Mouse (Mus musculus): Measurements from ENCODE around the gene Ccdc97. TPM values are rescaled to one million over a fixed set of nuclear protein-coding genes. Genes with fewer than 3 reads are reported as not detected.
A peak's percentile ranks its signal among the peaks of the same experiment; 100 is the strongest.

Ccdc97 gene
- polyA plus RNA-seq, 1 experiment from 2014 or later: 33.8 TPM

DNA sequence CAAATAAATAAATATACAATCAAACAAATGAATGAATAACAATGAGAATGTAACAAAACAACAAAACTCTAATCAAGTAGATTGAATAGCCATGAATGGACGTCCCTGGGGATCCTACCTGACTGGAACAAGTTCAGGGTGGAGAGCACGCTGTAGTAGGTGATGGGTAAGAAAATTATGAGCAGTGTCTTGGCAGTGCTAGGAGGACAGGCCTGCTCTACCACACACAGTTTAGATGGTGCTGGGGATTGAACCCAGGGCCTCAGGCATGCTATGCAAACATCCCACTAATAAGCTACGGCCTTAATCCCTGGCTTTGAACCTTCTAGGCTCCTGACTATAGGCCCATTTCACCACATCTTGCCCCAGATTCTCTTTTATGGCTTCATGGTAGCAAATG, 1.4 kb downstream of the Ccdc97 start:
- WGBS: 92% methylated on average over 3 of the region's 3 CpGs
- Histone ChIP-seq H3K27ac (no peak overlapping the region), H3K9ac (0 out of 2 replicates have a peak overlapping the region, but pooled peaks have one; percentile 75), H3K4me3 (0 out of 2 replicates have a peak overlapping the region, but pooled peaks have one; percentile 9), H3K27me3 (no peaks in the 10 kb centered on the region), H3K4me2 (peak overlapping the region; percentile 94), H3K9me3 (no peaks in the 10 kb centered on the region), H3K36me3 (peaks cover 64% of the 10 kb centered on the region), H3K4me1 (replicated peaks) (peaks cover 18% of the 10 kb centered on the region)
- ATAC-seq (ENCODE audit: low FRiP score): no peak

DNA sequence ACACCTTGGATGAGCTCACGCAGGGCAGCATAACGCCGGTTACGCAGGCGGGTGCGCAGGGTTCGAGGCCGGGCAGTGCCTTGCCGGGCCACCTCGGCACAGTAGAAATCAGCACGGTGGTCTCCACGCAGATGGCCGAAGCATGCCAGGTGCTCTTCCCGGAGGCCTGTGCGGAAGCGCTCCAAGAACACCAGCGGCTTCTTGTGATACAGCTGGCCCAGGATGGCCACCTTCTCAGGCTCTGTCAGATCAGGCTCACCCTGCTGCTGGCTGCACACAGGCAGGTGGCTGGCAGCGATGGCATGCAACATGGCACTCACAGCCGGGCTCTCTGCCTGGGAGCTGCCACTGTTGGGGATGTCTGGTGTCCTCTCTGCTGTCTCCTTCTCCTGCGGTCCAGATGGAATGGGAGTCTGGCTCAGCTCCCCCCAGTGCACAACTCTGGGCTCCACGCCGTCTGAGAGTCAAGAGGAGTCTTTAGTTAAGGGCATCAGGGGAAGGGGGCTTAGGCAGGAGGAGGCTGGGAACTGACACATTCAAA, 3.1 kb downstream of the Ccdc97 start:
- no peaks in the 10 kb centered on the region for H3K27me3 ChIP-seq
- H3K9ac ChIP-seq: no peak overlapping the region
- H3K9me3 ChIP-seq: no peaks in the 10 kb centered on the region
- H3K36me3 ChIP-seq: peaks cover 57% of the 10 kb centered on the region
- H3K27ac ChIP-seq: no peak overlapping the region
- H3K4me2 ChIP-seq: no peak overlapping the region
- WGBS: 96% methylated on average over 22 of the region's 22 CpGs
- peaks cover 34% of the 10 kb centered on the region for H3K4me1 ChIP-seq (replicated peaks)
- ATAC-seq (ENCODE audit: low FRiP score): no peak
- H3K4me3 ChIP-seq: no peak overlapping the region

DNA sequence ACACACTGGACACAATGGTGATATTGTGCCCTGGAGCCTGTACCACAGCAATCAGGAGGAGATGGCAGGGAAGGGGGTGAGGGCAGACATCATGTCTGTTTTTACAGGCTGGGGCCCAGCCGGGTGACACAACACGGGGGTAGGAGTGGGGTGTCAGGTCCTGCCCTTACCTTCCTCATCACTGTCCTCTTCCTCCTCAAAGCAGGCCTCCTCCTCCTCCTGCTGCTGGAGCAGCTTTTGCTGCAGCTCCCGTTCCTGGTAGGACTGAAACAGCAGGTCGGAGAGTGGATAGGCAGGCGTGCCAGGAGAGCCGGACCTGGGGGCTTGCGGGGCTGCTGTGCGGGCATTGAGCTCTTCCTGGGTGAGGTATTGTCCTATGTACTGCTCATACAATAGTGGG, 4.3 kb downstream of the Ccdc97 start:
- Histone ChIP-seq H3K4me3 (no peak overlapping the region), H3K9ac (no peak overlapping the region), H3K4me2 (no peak overlapping the region), H3K4me1 (replicated peaks) (peaks cover 43% of the 10 kb centered on the region), H3K27ac (no peak overlapping the region), H3K27me3 (no peaks in the 10 kb centered on the region), H3K9me3 (no peaks in the 10 kb centered on the region), H3K36me3 (peaks cover 52% of the 10 kb centered on the region)
- WGBS: 97% methylated on average over 8 of the region's 8 CpGs
- ATAC-seq (ENCODE audit: low FRiP score): no peak

DNA sequence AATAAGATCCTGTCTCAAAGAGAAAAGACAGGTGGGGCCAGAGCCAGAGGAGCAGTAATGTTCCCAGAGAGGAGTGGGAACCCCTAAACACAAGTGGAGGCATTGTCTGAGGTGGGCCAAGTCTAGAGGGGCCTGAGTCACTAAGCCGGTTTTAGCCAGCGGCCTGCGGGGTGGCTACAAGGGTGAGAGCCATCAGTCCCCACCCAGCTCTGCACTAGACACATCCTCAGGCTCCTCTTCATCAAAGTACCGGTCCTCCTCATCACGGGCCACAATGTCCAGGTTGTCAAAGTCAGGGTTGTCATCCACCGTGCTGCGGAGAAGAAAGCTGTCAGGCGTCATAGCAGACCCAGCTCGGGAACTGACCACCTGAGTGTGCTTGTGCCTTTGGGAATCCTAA, 6.1 kb downstream of the Ccdc97 start:
- Histone ChIP-seq H3K4me3 (no peak overlapping the region), H3K4me2 (no peak overlapping the region), H3K27ac (no peak overlapping the region), H3K9ac (no peak overlapping the region), H3K9me3 (no peaks in the 10 kb centered on the region), H3K27me3 (no peaks in the 10 kb centered on the region), H3K4me1 (replicated peaks) (peaks cover 32% of the 10 kb centered on the region), H3K36me3 (peaks cover 52% of the 10 kb centered on the region)
- 92% methylated on average over 9 of the region's 9 CpGs for WGBS
- no peak for ATAC-seq (ENCODE audit: low FRiP score)

DNA sequence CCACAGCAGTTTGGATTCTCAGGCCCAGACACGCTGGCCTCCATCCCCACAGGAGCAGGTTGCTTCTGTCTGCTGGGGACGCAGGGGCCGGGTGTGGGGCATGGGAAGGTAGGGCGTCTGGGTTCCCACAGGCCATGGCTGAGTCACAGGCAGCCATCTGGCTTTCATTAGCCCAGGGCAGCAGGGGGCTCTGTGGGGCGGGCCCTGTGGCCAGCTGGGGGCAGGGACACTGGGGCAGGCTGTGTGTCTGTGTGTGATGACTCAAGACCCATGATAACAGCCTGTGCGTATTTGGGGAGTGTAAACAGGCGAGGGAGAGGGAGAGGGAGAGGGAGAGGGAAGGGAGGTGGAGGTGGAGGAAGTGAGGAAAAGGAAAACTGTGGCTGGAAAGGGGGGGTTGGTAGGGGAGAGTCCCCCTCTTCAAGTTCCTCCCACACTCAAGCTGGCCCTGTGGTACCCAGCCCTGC, 7.1 kb downstream of the Ccdc97 start:
- no peak for ATAC-seq (ENCODE audit: low FRiP score)
- Histone ChIP-seq H3K9ac (no peak overlapping the region), H3K36me3 (peaks cover 49% of the 10 kb centered on the region), H3K9me3 (no peaks in the 10 kb centered on the region), H3K27ac (peak overlapping the region; percentile 30; the same call in 1 of the 2 replicates), H3K27me3 (no peaks in the 10 kb centered on the region), H3K4me2 (no peak overlapping the region), H3K4me1 (replicated peaks) (peaks cover 28% of the 10 kb centered on the region), H3K4me3 (no peak overlapping the region)
- 29% methylated on average over 7 of the region's 7 CpGs for WGBS

DNA sequence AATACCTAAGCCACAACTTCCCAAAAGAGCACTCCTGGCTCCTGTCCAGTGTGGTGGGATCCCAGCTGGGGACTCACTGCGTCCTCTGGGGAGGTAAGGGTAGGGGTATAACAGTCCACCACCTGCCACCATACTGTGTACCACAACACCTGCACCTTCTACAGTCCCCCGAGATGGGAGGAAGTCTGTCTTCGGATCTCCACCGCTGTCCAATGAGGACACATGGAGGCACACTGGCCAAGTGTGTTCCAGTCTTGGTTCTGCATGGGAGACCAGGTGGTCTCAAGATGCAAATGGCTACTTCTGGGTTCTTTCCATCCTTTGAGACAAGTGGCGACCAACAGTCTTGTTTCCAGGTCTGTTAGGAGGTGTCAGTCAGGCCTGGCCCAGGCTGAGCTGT, 7.7 kb downstream of the Ccdc97 start:
- Histone ChIP-seq H3K27me3 (peaks cover 2% of the 10 kb centered on the region; the same call in 1 of the 2 replicates), H3K9me3 (no peaks in the 10 kb centered on the region), H3K4me3 (no peak overlapping the region), H3K36me3 (peaks cover 44% of the 10 kb centered on the region), H3K4me2 (no peak overlapping the region), H3K27ac (peak overlapping the region; percentile 30; the same call in 1 of the 2 replicates), H3K4me1 (replicated peaks) (peaks cover 28% of the 10 kb centered on the region), H3K9ac (no peak overlapping the region; the same call in 1 of the 2 replicates)
- ATAC-seq (ENCODE audit: low FRiP score): 0 out of 2 replicates have a peak, but pooled peaks have one; percentile 22
- WGBS: 63% methylated on average over 5 of the region's 5 CpGs

DNA sequence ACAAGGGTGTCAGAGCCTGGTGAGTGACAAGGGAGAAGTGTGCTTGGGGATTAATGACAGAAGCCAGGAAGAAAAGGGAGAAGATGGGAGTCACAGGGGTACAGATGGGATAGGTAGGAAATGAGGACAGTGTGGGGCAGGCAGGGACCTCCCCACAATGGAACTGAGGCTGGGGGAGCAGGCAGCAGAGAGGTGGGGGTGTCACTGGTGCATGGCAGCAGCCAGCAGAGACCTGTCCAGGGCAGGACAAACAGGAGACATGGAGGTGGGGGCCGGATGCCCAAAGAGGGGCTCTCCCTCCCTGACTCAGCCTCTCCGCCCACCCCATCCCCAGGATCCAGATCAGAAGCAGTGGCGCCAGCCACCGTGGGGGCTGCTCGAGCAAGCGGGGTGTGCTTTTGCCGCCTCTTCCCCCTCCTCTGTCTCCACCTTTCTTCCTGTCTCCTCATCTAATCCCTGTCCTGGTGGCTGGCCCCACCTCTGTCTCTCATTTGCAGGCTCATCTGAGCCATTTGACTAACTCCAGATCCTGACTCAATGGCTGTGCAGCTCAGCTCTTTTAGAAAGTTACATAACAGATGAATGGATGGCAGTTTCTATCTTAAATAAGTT, 8.3 kb downstream of the Ccdc97 start:
- Histone ChIP-seq H3K4me2 (peak overlapping the region; percentile 23; the same call in 1 of the 2 replicates), H3K9me3 (no peaks in the 10 kb centered on the region), H3K4me3 (no peak overlapping the region), H3K4me1 (replicated peaks) (peaks cover 28% of the 10 kb centered on the region), H3K36me3 (peaks cover 39% of the 10 kb centered on the region), H3K9ac (peak overlapping the region; percentile 60), H3K27ac (no peak overlapping the region; the same call in 1 of the 2 replicates), H3K27me3 (peaks cover 7% of the 10 kb centered on the region; the same call in 1 of the 2 replicates)
- peak; percentile 52 for ATAC-seq (ENCODE audit: low FRiP score)
- 9% methylated on average over 7 of the region's 7 CpGs for WGBS

DNA sequence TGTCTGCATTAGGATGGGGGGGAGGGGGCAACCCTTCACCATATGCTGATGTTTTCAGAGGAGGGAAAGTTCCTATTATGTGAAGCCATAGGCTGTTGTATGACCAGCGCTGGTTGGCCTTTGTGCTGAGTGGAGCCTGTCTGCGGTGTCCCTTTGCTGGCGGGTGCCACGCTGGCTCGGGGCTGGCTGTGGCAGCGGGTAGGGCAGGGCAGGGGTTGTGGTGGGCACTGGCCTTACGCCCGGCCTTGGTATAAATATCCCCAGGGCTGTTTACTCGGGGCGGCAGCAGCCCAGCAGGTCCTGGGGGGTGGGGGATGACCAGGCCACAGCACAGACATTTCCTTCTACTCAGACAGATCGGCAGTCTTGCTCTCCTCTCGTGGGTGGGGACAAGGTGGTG, 8.9 kb downstream of the Ccdc97 start:
- peaks cover 33% of the 10 kb centered on the region for H3K36me3 ChIP-seq
- peak overlapping the region; percentile 60 for H3K9ac ChIP-seq
- WGBS: 18% methylated on average over 12 of the region's 12 CpGs
- ATAC-seq (ENCODE audit: low FRiP score): no peak
- H3K9me3 ChIP-seq: no peaks in the 10 kb centered on the region
- peaks cover 33% of the 10 kb centered on the region for H3K4me1 ChIP-seq (replicated peaks)
- peak overlapping the region; percentile 23 for H3K4me2 ChIP-seq
- H3K27me3 ChIP-seq: peaks cover 11% of the 10 kb centered on the region; the same call in 1 of the 2 replicates
- H3K27ac ChIP-seq: no peak overlapping the region
- no peak overlapping the region for H3K4me3 ChIP-seq

DNA sequence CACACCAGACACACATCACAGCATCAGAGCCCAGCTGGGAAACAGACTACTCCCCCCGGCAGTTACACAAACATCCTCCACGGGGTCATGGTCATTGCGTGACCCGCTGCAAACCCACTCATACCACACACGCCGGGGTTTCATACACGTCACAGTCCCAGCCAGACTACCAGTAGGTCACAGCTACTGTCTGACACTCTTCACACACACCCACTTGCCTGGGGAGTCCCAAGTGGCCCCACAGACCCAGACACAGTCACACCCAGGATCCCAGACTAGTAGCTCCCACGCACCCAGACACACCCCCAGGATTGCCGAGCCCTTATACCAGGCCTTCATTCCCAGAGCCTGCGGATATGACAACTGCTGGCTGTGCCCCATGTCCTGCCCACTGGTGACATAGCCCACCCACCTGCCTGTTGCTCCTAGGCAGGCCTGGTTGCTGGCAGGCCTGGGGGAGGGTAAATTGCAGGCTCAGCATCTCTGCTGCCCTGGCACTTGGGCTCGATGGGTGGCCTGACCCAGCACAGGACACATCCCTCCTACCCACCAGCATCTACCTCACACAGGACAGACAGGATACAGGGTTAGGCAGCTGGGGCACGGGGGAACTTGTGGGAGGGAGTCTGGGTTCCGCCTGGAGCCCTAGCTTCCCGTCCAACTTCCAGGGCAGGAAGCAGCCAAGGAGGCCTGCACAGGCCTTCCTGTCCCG, 11.2 kb downstream of the Ccdc97 start:
- H3K27ac ChIP-seq: peak overlapping the region; percentile 30; the same call in 1 of the 2 replicates
- no peaks in the 10 kb centered on the region for H3K9me3 ChIP-seq
- 65% methylated on average over 15 of the region's 15 CpGs for WGBS
- peaks cover 48% of the 10 kb centered on the region for H3K4me1 ChIP-seq (replicated peaks)
- peaks cover 25% of the 10 kb centered on the region; the same call in 1 of the 2 replicates for H3K27me3 ChIP-seq
- ATAC-seq (ENCODE audit: low FRiP score): no peak
- no peak overlapping the region for H3K9ac ChIP-seq
- H3K36me3 ChIP-seq: peaks cover 10% of the 10 kb centered on the region
- H3K4me2 ChIP-seq: no peak overlapping the region
- no peak overlapping the region for H3K4me3 ChIP-seq

DNA sequence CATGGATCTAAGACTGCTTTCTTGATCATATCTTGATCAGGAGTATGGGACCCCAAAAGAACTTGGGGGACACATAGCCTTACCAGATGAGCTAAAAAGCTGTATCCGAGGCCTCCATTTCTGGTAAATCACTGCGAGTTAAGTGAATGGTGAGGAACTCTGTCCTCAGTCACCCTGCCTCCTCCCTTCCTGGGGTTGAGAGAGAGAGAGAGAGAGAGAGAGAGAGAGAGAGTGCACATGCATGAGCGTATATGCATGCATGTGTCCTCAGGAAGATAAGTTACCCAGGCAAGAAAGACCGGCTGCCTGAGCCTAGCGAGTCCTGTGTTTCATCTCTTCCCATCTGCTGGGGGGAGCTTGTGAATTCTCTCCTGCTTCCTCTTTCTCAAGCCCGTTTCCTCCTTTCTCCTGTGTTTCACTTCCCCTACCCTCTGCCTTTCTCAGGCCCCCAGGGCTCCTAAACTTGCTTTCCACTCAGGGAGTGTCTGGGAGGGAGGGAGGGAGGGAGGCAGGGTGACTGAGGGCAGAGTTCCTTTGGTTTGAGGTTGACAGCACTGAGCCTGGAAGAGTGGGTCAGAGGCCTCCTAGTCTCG, 12.2 kb downstream of the Ccdc97 start:
- Histone ChIP-seq H3K9me3 (0 out of 2 replicates have a peak, but pooled peaks cover 3% of the 10 kb centered on the region), H3K27ac (0 out of 2 replicates have a peak overlapping the region, but pooled peaks have one; percentile 23), H3K27me3 (peaks cover 25% of the 10 kb centered on the region; the same call in 1 of the 2 replicates), H3K4me3 (no peak overlapping the region), H3K36me3 (0 out of 2 replicates have a peak, but pooled peaks cover 2% of the 10 kb centered on the region), H3K4me1 (replicated peaks) (peaks cover 41% of the 10 kb centered on the region), H3K4me2 (no peak overlapping the region), H3K9ac (no peak overlapping the region)
- ATAC-seq (ENCODE audit: low FRiP score): no peak
- whole genome bisulfite sequencing: 60% methylated on average over 7 of the region's 7 CpGs

DNA sequence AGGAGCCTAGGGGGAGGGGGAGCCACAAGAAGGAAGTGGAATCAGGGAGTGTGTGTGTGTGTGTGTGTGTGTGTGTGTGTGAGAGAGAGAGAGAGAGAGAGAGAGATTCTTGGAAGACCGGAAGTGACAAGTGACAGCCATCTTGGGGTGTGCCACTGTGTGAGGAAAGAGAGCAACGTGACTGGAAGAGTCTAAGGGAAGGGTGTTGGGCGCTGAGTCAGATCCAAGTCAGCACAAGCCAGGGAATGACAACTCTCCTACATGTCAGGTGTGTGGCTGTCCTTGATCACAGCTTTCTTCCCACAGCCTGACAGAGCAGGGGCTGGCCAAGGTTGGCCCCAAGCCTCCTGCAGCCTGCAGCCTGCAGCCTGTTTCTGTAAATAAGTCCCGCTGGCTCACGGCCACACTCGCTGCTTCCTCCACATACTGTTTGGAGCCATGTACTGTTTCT, 13.1 kb downstream of the Ccdc97 start:
- WGBS: 68% methylated on average over 6 of the region's 6 CpGs
- H3K27ac ChIP-seq: no peak overlapping the region

More for the DNA sequence above, 13.1 kb downstream of the Ccdc97 start:
- Histone ChIP-seq H3K9me3 (0 out of 2 replicates have a peak, but pooled peaks cover 3% of the 10 kb centered on the region), H3K9ac (no peak overlapping the region), H3K4me3 (no peak overlapping the region), H3K27me3 (peaks cover 25% of the 10 kb centered on the region; the same call in 1 of the 2 replicates), H3K4me1 (replicated peaks) (peaks cover 32% of the 10 kb centered on the region), H3K4me2 (no peak overlapping the region), H3K36me3 (no peaks in the 10 kb centered on the region)
- ATAC-seq (ENCODE audit: low FRiP score): no peak
